Mouse (Mus musculus): Measurements from ENCODE around the gene C1qtnf3.

GRCm38 (mm10) chr15:10921064-10921463 lies 31.1 kb upstream of the C1qtnf3 start:
- TF ChIP-seq CTCF (IDR thresholded peaks at IDR 0.05; ENCODE audit: borderline replicate concordance, control insufficient read depth, extremely low read depth, insufficient read depth, low read length, poor library complexity) (no peak), POLR2A (IDR thresholded peaks at IDR 0.05; ENCODE audit: control insufficient read depth, extremely low read depth, insufficient read depth, low read length, poor library complexity) (no peak)
